Mouse (Mus musculus): Measurements from ENCODE around the gene Gucy1b2.

DNA sequence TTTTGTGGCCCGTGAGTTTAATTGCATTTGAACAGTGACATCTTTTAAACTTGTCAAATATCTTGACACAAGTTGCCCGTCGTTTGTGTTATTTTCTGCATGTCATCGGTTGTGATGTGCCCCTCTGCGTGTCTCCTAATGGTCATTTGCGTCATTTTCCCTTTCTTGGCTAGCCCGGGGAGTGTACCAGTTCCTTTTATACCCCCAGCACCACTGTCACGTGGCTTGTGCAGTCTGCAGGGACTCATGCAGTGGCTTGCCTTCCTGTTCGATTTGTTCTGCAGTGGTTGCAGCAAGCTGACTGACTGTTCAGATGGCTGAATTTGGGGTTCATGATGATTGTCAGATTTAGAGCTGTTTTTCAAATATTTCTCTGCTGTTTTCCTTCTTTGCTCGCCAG lies 82.1 kb downstream of the Gucy1b2 start:
- TF ChIP-seq CTCF (IDR thresholded peaks at IDR 0.05; ENCODE audit: borderline replicate concordance, extremely low read depth, insufficient read depth, insufficient read length), result no peak
- TF ChIP-seq POLR2A (IDR thresholded peaks at IDR 0.05; ENCODE audit: borderline replicate concordance, extremely low read depth, insufficient read depth, insufficient read length, poor library complexity, severe bottlenecking), result no peak

Measured in brain, embryonic 14.5 days (tissue).